Mouse (Mus musculus) CD4-positive, CD25-positive, alpha-beta regulatory T cell, adult 2 months (primary cell): ENCODE data around the gene Sh3rf1.

Experiments
- DNase-seq: peaks from one replicate; pipeline ENCODE4 v3.0.0-alpha.2; 2012; ENCODE audit warnings: low read depth, low spot score

Sh3rf1 gene

DNA sequence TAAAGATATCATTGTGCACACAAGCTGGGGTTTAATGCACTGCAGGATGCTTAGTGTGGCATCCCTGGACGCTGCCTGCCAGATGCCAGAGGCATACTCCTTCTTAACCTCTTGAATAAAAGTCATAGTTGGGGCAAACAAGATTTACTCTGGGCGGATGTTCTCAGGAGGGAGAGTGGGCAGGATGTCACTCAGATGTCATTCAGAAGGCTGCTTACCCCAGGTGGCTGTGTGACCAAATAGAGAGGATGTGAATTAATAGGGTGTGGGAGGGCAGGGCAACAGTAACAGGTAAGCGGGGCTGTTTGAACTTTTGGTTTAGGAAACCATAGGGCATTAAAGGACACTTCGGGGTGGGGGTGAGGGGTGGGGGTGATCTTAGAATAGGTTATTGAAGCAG lies 37.7 kb downstream of the Sh3rf1 start:
- peak; percentile 52 for DNase-seq

DNA sequence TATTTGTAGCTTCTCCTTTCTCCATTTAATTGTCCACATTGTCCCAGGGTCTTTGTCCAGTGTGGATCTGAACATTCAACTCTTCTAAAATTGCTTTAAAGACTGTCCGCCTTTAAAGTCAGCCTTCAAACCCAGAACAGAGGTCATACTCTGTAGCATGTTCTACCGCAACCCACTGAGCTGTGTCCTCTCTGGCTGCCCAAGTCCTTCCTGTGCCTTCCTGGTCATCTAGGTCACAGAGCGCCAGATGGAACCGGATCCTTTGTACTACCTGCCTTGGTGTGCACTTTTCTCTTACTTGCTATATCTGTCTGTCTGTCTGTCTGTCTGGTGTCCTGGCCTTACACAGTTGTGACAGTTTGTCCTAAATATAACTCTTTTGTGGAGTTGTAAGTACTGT lies 40.0 kb downstream of the Sh3rf1 start:
- no peak for DNase-seq

DNA sequence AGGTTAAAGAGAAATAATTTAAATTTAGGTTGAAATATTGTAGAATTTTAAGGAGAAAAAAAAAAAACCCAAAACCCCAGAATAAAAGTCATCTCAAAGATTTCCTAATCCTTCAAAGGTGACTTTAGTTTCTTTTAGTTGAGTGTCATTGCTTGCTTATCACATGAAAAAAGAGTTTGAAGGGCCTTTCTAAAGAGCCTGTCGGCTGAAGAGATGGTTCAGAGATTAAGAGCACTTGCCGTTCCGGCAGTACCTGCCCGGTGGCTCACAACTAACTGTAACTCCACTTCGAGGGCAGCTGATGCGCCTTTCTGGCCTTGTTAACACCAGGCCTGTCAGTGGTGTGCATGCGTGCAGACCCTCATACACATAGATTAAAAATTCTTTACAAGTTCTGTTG lies 41.2 kb downstream of the Sh3rf1 start:
- DNase-seq: no peak

DNA sequence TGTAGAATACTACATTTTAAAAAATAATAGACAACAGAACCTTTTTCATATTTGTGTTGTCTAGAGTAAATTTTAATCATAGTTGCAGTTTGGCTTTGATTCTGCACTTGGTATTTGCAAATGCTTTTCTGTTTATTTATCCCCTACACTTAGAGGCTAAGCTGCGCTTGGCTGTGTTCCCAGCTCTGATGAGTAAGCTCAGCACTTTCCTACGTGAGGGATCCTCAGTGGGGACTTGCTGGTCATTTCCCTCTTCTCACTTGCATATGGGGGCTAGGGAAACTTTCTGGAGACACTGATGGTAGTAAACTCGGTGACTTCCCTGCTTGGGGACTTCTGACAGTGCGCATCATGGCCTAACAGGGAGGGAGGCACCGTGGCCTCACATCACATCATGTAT lies 41.7 kb downstream of the Sh3rf1 start:
- DNase-seq: no peak

DNA sequence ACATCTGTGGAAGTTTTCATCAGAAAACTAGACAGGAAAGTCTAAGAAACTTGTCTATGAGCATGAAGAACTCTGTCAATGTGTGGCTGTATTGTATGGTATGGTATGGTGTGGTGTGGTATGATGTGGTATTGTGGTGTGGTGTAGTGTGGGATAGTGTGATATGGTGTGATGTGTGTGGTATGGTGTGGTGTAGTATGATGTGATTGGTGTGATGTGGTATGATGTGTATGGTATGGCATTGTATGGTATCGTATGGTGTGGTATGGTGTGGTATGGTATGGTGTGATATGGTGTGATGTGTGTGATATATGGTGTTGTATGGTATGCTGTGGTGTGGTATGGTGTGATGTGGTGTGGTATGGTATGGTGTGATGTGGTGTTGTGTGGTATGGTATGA lies 43.4 kb downstream of the Sh3rf1 start:
- no peak for DNase-seq

DNA sequence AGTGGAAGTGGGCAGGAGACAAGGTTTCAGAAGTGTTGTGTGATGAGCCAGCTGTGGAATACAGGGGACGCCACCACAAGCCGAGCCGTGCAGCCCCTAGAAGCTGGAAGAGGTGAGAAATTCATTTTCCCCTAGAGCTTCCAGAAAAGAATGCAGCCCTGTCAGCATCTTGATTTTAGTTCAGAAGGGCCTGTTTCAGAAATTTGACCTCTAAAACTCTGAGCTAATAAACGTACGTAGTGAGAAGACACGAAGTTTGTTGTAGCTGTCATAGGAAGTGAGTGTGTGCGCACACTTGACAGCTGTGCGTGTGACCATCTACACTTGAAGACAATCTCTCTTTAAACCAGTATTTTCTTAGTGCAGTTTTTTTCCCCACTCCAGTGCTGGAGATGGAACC lies 44.0 kb downstream of the Sh3rf1 start:
- DNase-seq: no peak

DNA sequence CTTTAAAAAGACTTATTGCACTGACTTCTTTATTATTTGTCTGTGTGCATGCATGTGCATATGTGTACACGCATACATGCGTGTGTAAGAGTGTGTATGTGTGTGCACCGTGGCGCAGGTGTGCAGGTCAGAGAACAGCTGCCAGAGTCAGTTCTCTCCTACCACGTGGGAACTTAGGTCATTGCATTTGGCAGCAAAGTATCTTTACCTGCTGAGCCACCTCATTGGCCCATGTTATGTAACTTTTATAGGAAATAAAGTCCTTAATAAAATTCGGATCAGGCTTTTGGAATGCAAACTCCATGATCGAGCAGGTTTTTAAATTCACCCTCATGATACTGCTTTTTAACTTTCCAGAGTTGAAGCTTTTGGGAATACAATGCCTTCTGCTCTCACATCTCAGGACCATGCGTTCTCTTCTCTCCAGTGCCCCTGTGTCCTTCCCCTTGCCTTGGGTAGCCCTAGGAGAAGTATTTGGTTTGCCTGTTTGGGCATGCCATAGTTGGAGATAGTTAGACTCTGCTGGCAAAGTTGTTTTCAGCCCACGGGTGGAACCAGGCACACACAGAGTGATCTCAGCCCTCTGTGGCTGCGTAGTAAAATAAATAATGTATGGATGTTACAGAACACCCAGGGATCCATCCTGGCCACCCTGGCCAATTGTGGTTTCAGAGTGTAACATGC lies 44.7 kb downstream of the Sh3rf1 start:
- no peak for DNase-seq

DNA sequence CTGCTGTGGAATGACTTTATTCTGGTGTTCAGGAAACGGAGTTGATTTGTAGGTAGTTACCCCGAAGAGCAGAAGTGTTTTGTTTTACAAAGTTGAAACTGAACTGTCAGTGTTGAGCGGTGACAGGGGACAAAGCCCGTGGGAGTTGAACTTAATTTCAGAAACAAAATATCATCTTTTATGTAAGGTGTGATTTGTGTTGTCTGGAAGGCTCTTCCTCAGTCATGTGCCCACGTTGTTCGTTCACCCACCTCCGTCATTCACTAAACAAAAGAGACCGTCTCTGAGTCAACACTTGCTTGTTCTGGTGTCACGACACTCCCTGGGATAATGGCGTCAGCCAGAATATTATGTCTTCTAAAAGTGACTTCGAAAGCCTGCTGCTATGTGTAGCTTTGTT lies 46.3 kb downstream of the Sh3rf1 start:
- DNase-seq: peak; percentile 68

DNA sequence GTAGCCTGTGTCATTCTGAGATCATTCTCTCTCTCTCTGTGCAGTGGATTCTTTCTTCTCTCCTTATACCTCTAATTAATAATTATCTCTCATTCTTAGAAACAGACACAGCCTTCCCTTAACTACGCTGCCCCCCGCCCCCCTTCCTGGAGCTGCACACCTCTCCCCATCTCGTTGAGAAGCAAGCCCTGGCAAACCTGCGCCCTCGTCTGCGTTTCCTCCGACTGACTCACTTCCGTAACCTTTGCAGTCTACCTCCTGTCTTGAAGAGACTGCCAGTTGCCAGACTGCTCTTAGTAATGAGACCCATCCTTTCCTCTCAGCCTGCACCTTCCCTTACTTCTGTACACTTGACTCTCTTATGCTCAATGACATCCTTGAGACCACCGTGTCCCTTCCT lies 46.9 kb downstream of the Sh3rf1 start:
- DNase-seq: peak; percentile 82

DNA sequence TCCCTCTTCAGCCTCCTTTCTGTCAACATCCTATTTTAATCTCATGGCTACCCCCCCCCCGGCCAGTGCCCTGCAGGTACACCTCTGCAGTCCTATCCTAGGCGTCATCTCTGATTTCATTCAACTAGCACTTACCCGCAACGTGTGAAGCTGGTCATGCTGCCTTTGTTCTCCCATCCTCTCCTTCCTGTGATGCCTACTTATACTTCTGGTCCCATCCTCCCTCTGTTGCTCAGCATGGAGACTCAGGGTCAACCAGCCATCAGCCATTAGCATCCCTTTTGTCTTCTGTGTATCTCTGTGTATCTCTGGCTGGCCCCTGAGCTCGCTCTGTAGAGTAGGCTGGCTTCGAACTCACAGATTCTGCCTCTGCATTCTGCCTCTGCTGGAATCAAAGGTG lies 47.3 kb downstream of the Sh3rf1 start:
- DNase-seq: peak; percentile 61

DNA sequence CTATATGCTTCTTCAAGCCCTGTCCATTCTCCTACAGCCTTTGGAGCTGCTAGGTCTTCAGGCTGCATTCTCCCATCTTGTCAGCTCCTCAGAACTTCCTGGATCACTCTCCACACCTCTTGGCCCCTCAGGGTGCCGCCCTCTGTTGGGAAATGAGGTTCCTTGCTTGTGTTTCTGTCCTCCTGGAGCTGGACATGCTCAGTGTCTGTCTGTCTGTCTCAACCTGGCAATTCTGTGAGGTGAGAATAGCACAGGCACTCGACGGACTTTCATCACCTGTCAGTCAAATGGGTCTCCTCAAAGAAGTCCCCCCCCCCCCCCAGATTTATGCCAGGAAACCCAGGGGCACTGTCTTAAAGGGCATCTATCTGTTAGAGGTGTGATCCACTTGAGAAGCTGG lies 49.2 kb downstream of the Sh3rf1 start:
- DNase-seq: no peak

DNA sequence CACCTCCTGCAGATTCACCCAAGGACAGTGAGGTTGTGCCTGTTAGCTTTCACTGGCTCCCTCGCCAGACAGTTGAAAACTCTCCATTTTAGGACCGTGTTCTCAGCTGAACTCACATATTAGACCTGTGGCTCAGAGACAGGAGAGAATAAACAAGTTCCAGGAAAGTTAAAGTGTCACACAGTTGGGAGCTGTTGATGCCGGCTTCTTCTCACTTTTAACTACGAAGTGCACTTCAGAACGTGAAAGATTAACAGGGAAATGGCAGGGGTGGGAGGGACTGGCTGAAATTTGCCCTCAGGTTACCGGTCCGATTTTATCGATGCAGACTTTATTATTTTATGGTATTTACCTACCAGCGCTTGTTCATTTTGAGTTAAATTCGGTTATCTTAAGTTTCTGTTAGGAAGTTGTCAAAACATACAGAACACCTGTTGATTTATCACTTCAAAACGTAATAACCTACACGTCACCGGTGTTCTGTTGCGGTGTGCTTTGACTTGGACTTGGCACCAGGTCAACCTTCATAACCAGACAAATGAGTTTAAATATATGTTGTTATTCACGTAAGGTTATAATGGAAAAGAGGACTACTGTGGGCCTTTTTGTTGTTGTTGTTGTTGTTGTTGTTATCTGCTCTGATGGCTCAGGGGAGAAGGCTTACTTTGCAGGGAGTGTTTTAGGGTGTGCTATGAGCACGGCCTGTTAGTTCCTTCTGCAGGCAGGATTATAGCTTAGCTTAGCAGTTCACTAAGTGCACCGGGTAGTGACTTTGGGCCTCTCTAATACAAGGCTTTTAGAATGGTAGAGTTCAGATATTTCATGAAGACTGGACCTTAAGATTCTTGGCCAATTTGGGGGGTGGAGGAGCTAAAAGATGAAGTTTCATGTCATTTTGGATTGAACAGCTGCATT lies 49.9 kb downstream of the Sh3rf1 start:
- peak; percentile 45 for DNase-seq

DNA sequence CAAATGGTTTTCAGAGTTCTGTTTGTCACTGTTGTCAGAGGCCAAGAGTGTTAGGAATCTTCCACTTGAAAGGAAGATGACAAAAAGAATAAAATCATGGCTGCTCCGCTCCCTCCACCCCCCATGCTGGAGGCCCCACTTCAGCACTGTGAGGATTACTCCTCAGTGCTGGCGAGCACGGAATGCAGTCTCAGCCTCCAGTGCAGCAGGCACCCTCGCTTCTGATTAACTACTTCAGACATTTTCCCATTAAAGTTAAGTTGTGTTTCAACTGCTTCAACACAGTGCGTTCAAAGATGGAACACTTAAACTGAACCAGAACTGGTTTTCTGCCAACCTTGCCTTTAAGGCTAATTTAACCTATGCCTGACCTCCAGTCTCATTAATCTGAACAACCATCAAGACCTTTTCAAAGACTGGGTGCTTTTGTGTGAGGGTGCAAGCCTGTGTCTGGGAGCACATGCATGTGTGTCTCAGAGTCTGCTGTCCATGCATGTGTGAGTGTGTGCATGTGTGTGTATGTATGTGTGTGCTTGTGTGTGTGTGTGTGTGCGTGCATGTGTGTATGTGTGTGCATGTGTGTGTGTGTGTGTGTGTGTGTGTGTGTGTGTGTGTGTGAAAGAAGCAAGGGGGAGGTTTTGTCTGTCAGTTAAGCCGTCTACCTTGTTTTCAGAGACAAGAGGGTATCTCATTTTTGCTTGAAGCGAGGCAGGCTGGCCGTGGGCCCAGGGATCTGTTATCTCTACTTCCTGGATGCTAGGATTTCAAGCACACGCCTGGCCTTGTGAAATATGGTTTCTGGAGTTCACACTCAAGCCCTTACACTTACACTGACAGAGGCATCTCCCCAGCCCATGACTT lies 51.2 kb downstream of the Sh3rf1 start:
- DNase-seq: no peak

DNA sequence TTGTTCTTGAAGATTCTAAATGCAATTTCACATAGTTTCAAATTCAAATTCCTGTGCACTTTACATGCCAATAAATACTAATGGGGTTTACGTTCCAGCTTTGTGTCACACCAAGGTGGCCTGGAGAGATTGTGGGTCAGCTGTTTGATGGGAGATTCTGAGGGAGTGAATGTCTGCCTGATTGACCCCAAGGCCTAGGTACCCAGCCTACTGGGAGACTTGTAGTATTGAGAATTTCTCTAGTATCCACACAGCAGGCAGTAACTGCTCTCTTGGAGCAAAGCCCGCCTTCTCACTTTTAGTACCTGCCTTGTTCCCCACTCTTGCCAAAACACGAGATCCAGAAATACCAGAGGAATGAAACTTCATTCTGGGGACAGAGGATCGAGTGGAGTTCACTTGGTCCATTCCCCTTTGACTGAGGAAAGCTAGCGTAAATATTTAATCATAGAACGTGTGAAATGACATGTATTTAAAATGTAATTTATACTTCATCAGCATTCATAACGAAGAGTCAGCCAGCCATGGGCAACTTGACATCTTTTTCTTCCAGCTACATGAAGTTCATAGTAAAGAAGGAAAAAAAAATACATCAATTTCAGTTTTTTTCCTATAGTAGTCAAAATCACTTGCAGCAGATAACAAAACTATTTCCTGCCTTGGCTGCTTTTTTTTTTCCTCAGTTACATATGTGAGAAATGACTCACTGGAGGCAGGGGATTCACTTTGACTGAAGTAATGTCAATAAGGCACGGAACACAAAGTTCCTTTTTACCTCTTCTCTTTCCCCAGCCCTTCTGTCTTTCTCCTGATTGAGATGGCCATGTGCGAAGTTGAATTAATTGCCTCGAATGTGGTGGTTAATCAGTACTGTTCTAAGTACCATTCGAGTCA lies 52.0 kb downstream of the Sh3rf1 start:
- peak; percentile 57 for DNase-seq

DNA sequence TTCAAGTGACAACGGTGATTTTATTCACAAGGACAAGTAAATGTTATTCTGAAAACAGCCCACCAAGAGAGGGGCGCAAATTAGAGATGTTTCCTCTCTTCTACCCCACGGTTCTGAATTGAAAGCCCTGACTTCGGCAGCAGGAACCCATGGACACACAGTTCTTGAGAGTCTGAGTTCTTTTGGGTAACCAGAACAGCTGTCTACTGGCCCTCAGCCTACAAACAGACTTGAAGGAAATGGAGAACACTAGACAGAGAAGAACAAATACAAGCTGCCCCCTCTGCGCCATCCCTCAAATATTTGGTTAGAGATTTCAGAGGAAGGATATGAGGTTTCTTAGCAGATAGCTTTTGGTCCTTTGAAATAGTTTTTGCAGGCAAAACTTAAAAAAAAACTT lies 52.7 kb downstream of the Sh3rf1 start:
- DNase-seq: peak; percentile 24

DNA sequence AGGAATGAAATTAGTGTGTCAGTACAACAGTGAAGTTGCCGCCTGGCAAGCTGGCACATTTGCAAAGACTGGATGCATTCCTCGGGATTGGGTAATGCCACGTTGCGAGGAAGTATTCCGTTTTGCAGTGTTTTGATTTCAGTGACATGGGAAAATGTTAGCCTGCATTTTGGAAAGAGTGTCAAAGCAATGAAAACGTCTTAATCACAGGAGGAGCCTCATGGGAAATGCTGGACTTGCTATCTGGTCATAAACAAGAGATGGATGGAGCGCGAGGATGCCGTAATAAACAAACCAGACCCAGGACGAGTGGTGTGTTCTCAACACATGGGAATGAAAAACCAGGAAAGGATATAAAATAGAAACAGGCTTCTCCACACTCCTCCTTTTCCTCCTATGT lies 55.4 kb downstream of the Sh3rf1 start:
- DNase-seq: no peak

DNA sequence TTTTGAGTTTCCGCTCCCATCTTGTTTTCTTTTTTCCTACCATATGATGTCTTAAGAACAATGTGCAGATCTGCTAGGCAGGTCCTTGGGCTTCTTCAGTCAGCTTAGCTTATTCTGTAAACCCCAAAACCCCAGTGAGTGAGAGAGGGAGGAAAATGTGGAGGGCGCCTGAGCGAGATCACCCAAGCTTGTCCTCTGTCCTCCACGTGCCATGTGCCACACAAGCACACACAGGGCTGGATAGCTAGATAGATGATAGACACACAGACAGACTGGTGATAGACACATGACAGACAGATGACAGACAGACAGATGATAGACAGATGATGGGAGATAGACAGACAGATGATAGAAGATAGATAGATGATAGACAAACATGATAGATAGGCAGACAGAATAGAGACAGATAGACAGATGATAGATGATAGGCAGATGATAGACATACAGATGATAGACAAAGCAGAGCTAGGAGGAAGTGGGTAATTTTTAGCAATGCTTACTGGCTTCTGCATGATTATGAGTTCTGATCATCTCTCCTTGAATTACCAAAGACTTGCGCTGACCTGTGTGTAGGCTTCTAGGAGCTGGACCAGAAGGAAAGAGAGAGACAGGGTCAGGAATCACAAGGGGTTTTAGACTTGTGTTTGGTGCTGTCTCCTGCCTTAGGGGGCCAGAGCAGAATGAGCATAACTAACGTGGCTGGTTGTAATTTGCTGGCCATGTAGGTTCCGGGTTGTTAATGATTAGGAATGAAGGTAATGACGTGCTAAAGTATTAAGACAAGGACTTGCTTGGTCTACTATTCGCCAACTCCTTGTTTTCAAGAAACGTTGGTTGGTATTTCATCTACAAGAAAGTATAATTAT lies 58.9 kb downstream of the Sh3rf1 start:
- DNase-seq: peak; percentile 35

DNA sequence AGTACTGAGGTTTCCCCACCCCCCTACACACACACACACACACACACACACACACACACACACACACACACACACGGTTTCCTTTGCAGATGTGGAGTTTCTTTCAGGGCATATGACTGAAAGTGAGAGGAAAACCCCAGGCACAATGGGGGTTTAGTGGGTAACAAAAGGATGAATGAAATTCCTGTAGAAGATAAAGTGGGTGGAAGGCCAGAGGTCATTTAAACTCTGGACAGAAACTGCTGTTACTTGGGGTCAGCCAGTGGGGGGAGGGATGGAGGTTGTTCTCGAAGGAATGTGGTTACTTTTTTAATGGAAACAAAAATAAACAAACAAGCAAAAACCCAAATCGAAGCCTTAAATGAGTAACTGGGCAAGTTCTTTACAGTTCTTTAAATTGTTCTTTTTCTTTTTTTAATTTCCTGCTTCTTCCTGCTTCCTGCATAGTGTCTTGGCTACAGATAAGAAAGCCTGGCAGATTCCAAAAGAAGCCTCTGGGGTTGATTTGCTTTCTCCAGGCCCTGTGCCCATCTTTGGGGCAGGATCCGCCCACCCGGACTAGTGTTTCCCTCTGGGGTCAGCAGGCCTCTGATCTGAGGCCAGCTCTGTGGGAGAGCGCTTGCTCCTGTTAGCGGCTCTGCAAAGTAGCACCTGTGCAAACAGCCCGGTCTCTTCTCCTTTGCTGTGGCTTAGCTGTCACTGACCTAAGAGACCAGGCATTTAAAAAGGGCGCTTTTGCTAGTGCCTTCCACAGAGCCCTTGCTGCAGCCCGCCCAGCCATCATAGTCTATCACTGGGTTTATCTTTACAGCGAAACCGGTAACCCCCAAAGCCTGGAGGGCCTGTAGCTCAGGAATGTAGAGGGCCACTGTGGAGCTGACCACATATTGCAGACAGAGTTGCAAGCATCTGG lies 59.8 kb downstream of the Sh3rf1 start:
- peak; percentile 57 for DNase-seq

DNA sequence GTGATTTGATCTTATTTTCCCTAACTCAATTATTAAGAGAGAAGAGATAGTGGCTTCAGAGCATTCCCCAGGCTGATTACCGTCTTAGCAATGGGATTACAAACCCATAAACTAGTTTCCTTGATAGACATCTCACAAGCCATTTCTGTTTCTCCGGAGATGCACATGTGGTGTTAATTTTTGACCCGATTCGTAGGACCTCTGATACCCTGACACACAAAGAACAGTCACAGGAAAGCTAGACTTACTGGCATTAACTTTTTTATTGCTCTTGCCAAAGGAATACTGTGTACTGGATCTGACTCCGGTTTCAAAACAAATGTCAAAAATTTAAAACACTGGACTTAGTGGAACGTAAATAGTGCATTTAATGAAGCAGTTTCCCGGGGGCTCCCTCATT lies 62.2 kb downstream of the Sh3rf1 start:
- no peak for DNase-seq
